ENCODE assay signal across 24 mouse cellular contexts in genomic region chr6:99818486-99818885, GRCm38 (mm10).
A peak's percentile ranks its signal among the peaks of the same experiment; 100 is the strongest.
DNase-seq lines count a peak whose midpoint lies in the region; ATAC-seq and TF ChIP-seq lines count a peak whose summit lies in the region.
"Had no signal": no experiment of that assay in that cellular context is flagged by ENCODE, and none has a peak within 500 bp of the region (broad histone marks: within the 10 kb centered on the region; RNA-seq: fewer than 3 reads in every experiment).

No protein-coding gene starts in this region.

- H3K9me3 ChIP-seq in hindbrain, postnatal 0 days (ENCODE audit: low read length), result no peaks in the 10 kb centered on the region
- no peaks in the 10 kb centered on the region for H3K9me3 ChIP-seq in hindbrain, embryonic 13.5 days
- H3K9me3 ChIP-seq in CH12.LX (replicated peaks; ENCODE audit: low read length), result no peaks in the 10 kb centered on the region
- no peaks in the 10 kb centered on the region for H3K9me3 ChIP-seq in stomach, postnatal 0 days (ENCODE audit: control insufficient read depth, low read length)
- H3K9me3 ChIP-seq: embryonic facial prominence, embryonic 15.5 days; forebrain, embryonic 10.5 days; heart, embryonic 12.5 days; hindbrain, embryonic 12.5 days had no signal

- H3K36me3 ChIP-seq in hindbrain, postnatal 0 days (ENCODE audit: insufficient read depth, low read length), result no peaks in the 10 kb centered on the region
- no peaks in the 10 kb centered on the region for H3K36me3 ChIP-seq in hindbrain, embryonic 13.5 days
- H3K36me3 ChIP-seq in CH12.LX (replicated peaks in 1 of 2; ENCODE audit: control insufficient read depth in 1 of 2, insufficient read depth in 1 of 2, low read length in 1 of 2), result no peaks in the 10 kb centered on the region
- no peaks in the 10 kb centered on the region for H3K36me3 ChIP-seq in stomach, postnatal 0 days (ENCODE audit: control insufficient read depth, insufficient read depth, low read length)
- H3K36me3 ChIP-seq: embryonic facial prominence, embryonic 15.5 days; forebrain, embryonic 10.5 days; heart, embryonic 12.5 days; hindbrain, embryonic 12.5 days had no signal

- intact Hi-C loops in left cerebral cortex, adult 2 months (cut with DNase I), result no loop called here

- TF ChIP-seq EP300 in CH12.LX (IDR thresholded peaks at IDR 0.05; ENCODE audit: low read length), result no peak
- no peak for TF ChIP-seq EP300 in stomach, postnatal 0 days (optimal IDR thresholded peaks at IDR 0.05)

- H3K27ac ChIP-seq in hindbrain, postnatal 0 days, result no peak overlapping the region
- no peak overlapping the region for H3K27ac ChIP-seq in hindbrain, embryonic 13.5 days
- H3K27ac ChIP-seq in left cerebral cortex, adult 2 months, result no peak overlapping the region
- no peak overlapping the region for H3K27ac ChIP-seq in CH12.LX (ENCODE audit: insufficient read depth, low read depth)
- no peak overlapping the region for H3K27ac ChIP-seq in stomach, postnatal 0 days (replicated peaks)
- H3K27ac ChIP-seq: embryonic facial prominence, embryonic 15.5 days; forebrain, embryonic 10.5 days; gastrocnemius, adult 2 months; hindbrain, embryonic 12.5 days had no signal

- no peak for DNase-seq in hindbrain, postnatal 0 days (ENCODE audit: low spot score)
- no peak for DNase-seq in left cerebral cortex, adult 2 months (ENCODE audit: extremely low spot score in 1 of 2, low spot score in 2 of 2)
- no peak for DNase-seq in left cerebral cortex, adult 18-20 months (ENCODE audit: low spot score in 2 of 2)
- DNase-seq in CH12.LX (ENCODE audit: extremely low read depth), result no peak
- no peak for DNase-seq in stomach, postnatal 0 days (ENCODE audit: low spot score)
- DNase-seq in ovary, adult 18-20 months (ENCODE audit: low spot score), result no peak
- DNase-seq: adrenal gland, adult 8-10 months; adrenal gland, postnatal 36 days; cerebellum, adult 11 months; cerebellum, adult 8-10 months; cerebellum, postnatal 14 days; embryo, embryonic 11 days; gastrocnemius, adult 2 months; gastrocnemius, postnatal 25 days; heart, postnatal 4 days had no signal

- H3K79me2 ChIP-seq in CH12.LX (replicated peaks; ENCODE audit: control insufficient read depth, extremely low read depth, insufficient read depth, poor library complexity, severe bottlenecking), result no peaks in the 10 kb centered on the region

- no peak for ATAC-seq in hindbrain, postnatal 0 days
- no peak for ATAC-seq in hindbrain, embryonic 13.5 days (ENCODE audit: low FRiP score)
- no peak for ATAC-seq in stomach, postnatal 0 days (ENCODE audit: low FRiP score, low TSS enrichment)
- ATAC-seq: activated CD4-positive, CD25-positive, alpha-beta regulatory T cell, adult 4 months; forebrain, embryonic 14.5 days; Patski had no signal

- dilution Hi-C loops in CH12.LX (cut with MboI; ENCODE audit: extremely low pct_ligation_motif_present, extremely low pct_unique_long_range_greater_than_20kb, low sequenced_read_pairs), result no loop called here

- no peak for TF ChIP-seq POLR2A in CH12.LX (IDR thresholded peaks at IDR 0.05; ENCODE audit: low read depth, low read length)

- TF ChIP-seq RAD21 in CH12.LX (IDR thresholded peaks at IDR 0.05; ENCODE audit: low read depth, low read length), result peak; percentile 28

- no peaks in the 10 kb centered on the region for H3K4me1 ChIP-seq in hindbrain, postnatal 0 days (ENCODE audit: insufficient read depth, low read length)
- peaks cover 6% of the 10 kb centered on the region for H3K4me1 ChIP-seq in hindbrain, embryonic 13.5 days (replicated peaks)
- H3K4me1 ChIP-seq in CH12.LX (ENCODE audit: control insufficient read depth in 1 of 2, insufficient read depth in 2 of 2), result peaks cover 0 to 4% of the 10 kb centered on the region in 2 experiments; a peak in 2 of 4 replicates
- H3K4me1 ChIP-seq in stomach, postnatal 0 days (replicated peaks; ENCODE audit: control insufficient read depth, insufficient read depth), result no peaks in the 10 kb centered on the region

- in situ Hi-C loops in CH12.LX (cut with MboI; ENCODE audit: low pct_ligation_motif_present, low pct_unique_long_range_greater_than_20kb, low sequenced_read_pairs), result no loop called here

- no peak overlapping the region for H3K9ac ChIP-seq in hindbrain, postnatal 0 days (replicated peaks; ENCODE audit: low read length)
- no peak overlapping the region for H3K9ac ChIP-seq in hindbrain, embryonic 13.5 days
- H3K9ac ChIP-seq in CH12.LX (ENCODE audit: insufficient read depth, low read depth), result no peak overlapping the region
- no peak overlapping the region for H3K9ac ChIP-seq in stomach, postnatal 0 days (ENCODE audit: low read length)
- H3K9ac ChIP-seq: embryonic facial prominence, embryonic 15.5 days; heart, embryonic 12.5 days; hindbrain, embryonic 12.5 days had no signal

- H3K27me3 ChIP-seq in hindbrain, postnatal 0 days (ENCODE audit: insufficient read depth, low read length), result no peaks in the 10 kb centered on the region
- H3K27me3 ChIP-seq in hindbrain, embryonic 13.5 days, result peaks cover 32% of the 10 kb centered on the region
- H3K27me3 ChIP-seq in CH12.LX (replicated peaks), result no peaks in the 10 kb centered on the region
- no peaks in the 10 kb centered on the region for H3K27me3 ChIP-seq in stomach, postnatal 0 days (ENCODE audit: control insufficient read depth, insufficient read depth, low read length)

- peak; percentile 37 for TF ChIP-seq CTCF in hindbrain, postnatal 0 days (IDR thresholded peaks at IDR 0.05; ENCODE audit: low read depth)
- TF ChIP-seq CTCF in left cerebral cortex, adult 2 months (IDR thresholded peaks at IDR 0.05), result peak; percentile 3; the same call in 1 of the 2 replicates
- peak in 1 of 2 experiments; percentile 39; a peak in 2 of 4 replicates for TF ChIP-seq CTCF in CH12.LX (conservative IDR thresholded peaks at IDR 0.05 in 1 of 2, IDR thresholded peaks at IDR 0.05 in 1 of 2; ENCODE audit: low read depth in 2 of 2, low read length in 2 of 2)
- peak; percentile 51 for TF ChIP-seq CTCF in stomach, postnatal 0 days (IDR thresholded peaks at IDR 0.05; ENCODE audit: low read depth)

- WGBS in hindbrain, postnatal 0 days, result 91% methylated on average over 6 of the region's 6 CpGs
- 88% methylated on average over 6 of the region's 6 CpGs for WGBS in hindbrain, embryonic 13.5 days
- 82% methylated on average over 6 of the region's 6 CpGs for WGBS in stomach, postnatal 0 days

- H3K4me2 ChIP-seq in hindbrain, postnatal 0 days (ENCODE audit: low read depth, low read length), result no peak overlapping the region
- H3K4me2 ChIP-seq in hindbrain, embryonic 13.5 days, result no peak overlapping the region
- no peak overlapping the region for H3K4me2 ChIP-seq in CH12.LX (ENCODE audit: insufficient read depth, low read depth, poor library complexity, severe bottlenecking)
- no peak overlapping the region for H3K4me2 ChIP-seq in stomach, postnatal 0 days (replicated peaks; ENCODE audit: low read depth)
- H3K4me2 ChIP-seq: embryonic facial prominence, embryonic 15.5 days; heart, embryonic 12.5 days; hindbrain, embryonic 12.5 days had no signal

- no peak overlapping the region for H3K4me3 ChIP-seq in hindbrain, postnatal 0 days (ENCODE audit: low read length)
- H3K4me3 ChIP-seq in hindbrain, embryonic 13.5 days, result no peak overlapping the region
- H3K4me3 ChIP-seq in left cerebral cortex, adult 2 months, result no peak overlapping the region
- no peak overlapping the region for H3K4me3 ChIP-seq in CH12.LX (replicated peaks in 1 of 3; ENCODE audit: low read depth in 2 of 3, low read length in 2 of 3, poor library complexity in 1 of 3)
- no peak overlapping the region for H3K4me3 ChIP-seq in stomach, postnatal 0 days (ENCODE audit: low read depth, low read length)
- H3K4me3 ChIP-seq: embryonic facial prominence, embryonic 15.5 days; erythroblast, embryonic 14.5 days; forebrain, embryonic 10.5 days; gastrocnemius, adult 2 months; heart, embryonic 12.5 days; hindbrain, embryonic 12.5 days had no signal

TF ChIP-seq in CH12.LX, 34 proteins besides CTCF, POLR2A, EP300 and RAD21:
- TF ChIP-seq KAT2A (IDR thresholded peaks at IDR 0.05; ENCODE audit: insufficient replicate concordance, low read length) (no peak), ZKSCAN1 (IDR thresholded peaks at IDR 0.05; ENCODE audit: borderline replicate concordance, low read depth, low read length) (no peak), ZC3H11A (IDR thresholded peaks at IDR 0.05; ENCODE audit: low read depth, low read length) (no peak), CHD2 (IDR thresholded peaks at IDR 0.05; ENCODE audit: low read length) (no peak), SMC3 (IDR thresholded peaks at IDR 0.05; ENCODE audit: low read depth, low read length) (peak; percentile 12; the same call in 1 of the 2 replicates), UBTF (IDR thresholded peaks at IDR 0.05; ENCODE audit: low read depth, low read length) (no peak), USF1 (IDR thresholded peaks at IDR 0.05; ENCODE audit: low read depth, low read length) (no peak)
